Mouse (Mus musculus) thymus, postnatal 14 days (tissue): ENCODE measurements at regions not wholly inside any gene's neighbourhood (a gene's known extent, or its start where the extent isn't known, plus 50 kb on each side); places are given as distances from the start of the nearest gene placed in this dataset.
"Not testable (repeated sequence)": the region's sequence is repeated elsewhere in the genome, so short reads cannot be mapped to it uniquely, and the experiment has no call there.

Experiments used
- DNase-seq: peaks from one replicate; pipeline ENCODE4 v3.0.0; 2021

DNA sequence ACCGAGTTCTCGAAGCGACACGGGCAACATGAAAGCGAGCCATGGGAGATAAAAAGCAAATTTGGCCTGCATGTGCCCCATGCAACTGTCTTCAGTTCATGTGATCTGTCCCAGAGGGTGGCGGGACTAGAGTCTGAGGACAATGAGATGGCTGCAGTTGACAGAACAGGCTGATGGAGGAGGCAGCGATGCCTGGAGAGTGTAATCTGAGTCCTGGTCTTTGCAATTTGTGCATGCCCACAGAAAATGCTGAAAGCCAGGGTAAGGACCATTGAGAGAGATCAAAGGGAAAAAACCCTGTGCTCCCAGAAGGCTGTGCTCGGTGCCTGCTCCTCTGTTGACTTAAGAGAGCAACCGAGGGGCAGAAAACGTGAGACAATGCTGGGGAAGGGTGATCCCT lies 624.8 kb upstream of the BB014433 start:
- no peak for DNase-seq

DNA sequence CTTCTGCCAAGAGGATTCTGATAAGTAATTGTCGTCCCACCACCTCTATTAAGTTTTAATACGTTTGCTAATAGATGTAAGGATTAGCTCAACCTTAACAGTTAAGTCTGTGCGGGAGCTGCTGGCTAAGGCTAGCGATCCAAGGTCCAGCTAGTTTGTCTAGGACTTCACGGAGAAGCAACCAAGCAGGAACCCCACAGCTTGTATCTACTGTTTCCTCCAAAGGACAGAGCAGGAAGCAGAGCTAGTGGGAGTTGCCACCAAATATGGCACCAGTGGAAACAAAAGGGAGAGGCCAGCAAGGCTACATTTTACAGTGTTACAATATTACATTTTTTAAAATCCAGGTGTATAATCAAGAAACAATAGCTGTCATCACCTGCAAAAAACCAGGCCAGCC lies 624.4 kb upstream of the BB014433 start:
- no peak for DNase-seq

DNA sequence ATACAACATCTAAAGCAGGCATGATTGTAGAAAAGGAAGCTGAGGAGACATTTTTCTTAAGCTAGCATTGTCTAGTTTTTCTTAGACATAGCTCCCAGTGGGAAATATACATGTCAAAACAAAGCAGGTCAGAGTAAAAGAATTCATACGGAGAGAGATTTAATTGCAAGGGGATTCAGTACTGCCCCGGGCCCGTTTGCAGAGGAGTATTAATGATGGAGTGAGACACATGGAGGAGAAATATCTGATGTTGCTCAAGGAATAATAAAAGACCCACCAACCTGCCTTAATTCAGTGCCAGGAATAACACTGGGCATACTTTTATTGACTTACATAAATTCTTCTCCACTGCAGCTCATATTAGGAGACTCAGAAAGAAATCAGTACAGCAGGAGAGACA lies 623.6 kb upstream of the BB014433 start:
- DNase-seq: no peak

DNA sequence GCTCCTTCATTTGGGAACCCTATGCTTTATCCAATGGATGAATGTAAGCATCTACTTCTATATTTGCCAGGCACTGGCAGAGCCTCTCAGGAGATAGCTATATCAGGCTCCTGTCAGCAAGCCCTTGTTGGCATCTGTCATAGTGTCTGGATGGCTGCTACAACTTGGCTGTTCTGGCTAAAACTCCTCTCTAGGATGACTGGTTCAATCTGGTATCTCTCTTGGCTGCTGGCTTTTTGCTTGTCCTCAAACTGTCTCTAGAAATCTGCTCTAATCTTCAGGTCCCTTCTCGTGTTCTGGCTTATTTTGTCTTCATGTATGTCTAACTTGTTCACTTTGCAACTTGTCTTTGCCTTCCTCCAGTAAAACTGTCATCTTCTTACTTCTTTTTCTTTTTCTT lies 614.7 kb upstream of the BB014433 start:
- DNase-seq: no peak

DNA sequence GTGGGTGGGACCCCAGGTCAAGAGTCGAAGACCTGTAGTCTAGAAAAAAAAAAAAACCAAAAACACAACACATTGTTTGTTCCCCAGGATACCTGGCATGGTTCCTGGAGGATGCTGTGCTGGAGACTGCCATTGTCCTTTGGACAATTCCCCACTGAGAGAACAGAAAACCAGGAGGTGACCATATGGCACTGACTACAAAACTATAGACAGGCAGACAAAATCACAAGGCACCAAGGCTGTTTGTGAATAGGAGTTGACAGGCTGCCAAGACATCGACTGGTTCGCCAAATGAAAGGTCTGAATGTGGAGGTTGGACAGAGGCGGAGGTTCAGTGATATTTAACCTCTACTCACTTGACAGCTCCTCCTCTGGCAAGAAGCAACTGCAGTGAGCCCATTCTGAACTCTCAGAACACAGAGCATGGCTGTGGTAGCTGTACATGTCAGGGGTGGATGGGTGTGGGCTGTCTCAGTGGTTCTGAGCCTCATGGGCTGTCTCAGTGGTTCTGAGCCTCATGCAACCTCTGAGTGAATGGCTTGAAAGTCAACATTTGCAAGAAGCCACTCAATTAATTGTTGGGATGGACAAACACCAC lies 589.0 kb upstream of the BB014433 start:
- no peak for DNase-seq

DNA sequence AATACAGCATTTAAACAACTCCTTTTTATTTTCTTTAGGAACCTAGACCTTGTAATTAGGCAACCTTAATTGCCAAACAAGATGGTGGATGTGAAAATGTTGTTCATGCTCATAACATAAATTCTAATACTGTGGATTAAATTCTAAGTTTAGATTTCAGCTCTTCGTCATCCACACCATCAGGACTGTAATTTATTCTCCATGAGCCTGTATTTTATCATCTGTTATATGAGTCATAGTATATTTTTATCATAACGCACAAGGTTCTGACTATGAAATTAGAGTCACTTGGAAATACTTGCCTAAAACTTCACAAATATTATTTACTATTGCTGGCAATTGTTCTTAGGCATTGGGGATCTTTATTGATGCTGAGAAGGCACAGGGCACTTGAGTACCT lies 582.7 kb upstream of the BB014433 start:
- no peak for DNase-seq

DNA sequence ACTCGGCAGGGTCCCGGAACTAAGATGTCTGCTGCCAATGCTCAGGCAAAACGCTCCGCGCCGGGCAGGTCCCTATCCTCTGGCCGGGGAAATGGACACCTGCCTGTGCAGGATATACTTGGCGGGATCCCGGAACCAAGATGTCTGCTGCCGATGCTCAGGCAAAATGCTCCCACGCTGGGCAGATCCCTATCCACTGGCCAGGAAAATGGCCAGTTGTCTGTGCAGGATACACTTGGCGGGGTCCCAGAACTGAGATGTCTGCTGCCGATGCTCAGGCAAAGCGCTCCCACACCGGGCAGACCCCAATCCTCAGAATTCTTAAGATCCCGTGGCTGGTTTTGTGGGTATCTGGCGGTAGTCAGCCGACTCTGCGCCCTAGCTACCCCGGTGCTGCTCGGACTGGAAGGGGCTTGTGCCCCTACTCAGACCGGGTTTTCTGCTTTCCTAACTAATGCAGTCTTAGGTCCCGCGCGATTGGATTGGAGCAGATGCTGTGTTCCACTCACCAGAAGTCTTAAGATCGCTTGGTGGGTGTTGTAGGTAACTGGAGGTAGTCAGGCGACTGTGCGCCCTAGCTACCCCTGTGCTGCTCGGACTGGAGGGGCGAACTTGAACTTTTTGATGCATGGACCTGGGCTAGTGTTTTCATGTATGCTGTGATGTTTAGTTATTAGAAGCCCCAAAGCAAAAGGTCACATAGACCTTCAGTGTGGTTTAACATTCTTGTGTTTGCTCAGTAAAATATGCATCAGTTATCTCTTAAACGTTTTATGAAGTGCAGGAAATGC lies 577.9 kb upstream of the BB014433 start:
- DNase-seq: not testable (repeated sequence)

DNA sequence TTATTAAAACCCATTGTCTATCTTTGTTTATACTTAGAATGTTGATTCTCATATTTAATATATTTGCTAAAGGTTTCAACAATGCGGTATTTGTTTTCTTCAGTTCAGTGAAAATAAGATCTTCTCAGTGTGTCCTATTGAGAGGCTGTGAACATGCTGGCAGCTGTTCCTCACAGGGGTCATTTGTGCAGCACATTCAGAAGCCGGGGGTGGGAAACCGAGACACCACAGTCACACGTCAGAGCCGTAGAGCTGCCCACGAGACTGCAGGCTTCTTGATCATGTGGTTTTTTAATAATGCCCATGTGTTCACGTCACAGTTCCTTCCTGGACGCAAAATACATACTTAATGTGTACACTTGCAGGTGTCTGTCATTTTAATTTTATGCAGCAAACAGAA lies 564.3 kb upstream of the BB014433 start:
- no peak for DNase-seq

DNA sequence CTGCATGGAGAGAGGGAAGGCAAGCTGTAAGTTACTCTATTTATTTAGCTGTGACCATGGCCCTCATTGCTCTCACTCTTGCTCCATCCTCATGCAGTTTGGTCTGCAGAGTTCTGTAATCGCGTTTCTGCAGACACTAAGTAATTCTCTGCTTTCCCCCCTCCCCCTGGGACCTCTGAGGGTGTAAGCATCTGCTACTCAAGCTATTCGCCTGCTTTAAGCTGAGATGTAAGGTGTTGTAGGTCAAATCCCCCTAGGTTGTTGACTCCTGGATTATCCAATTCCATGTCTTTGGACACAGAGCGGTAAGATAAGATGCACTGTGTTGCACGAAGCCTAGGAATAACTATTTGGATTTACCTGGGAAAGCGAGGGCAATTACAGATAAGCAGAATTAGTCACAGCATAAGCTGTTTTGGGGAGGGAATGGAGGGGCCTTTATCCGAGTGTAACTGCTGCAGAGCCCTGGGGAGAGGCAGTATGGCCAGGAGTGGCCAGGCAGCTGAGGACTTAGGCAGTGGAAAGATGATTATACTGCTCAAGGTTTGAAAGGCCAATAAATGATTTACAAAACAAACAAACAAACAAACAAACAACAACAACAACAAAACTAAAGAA lies 561.8 kb upstream of the BB014433 start:
- no peak for DNase-seq

DNA sequence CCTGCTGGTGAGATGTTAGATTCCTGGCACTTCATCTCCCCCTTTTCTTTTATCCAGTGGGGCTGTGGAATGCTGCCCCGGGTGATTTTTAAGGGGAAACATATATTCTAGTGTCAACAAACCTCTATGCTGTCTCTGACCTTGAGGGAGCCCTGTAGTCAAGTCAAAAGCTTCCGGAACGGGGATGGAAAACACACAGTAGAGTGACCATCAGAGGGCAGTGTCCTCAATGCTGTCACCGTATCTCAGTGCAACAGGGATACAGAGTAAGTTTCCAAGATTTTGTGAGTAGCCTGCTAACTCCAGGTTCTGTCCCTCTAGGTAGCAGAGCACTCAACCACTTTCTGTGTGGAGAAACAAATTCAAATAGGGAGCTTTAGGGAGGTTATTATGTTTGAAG lies 555.7 kb upstream of the BB014433 start:
- DNase-seq: no peak

DNA sequence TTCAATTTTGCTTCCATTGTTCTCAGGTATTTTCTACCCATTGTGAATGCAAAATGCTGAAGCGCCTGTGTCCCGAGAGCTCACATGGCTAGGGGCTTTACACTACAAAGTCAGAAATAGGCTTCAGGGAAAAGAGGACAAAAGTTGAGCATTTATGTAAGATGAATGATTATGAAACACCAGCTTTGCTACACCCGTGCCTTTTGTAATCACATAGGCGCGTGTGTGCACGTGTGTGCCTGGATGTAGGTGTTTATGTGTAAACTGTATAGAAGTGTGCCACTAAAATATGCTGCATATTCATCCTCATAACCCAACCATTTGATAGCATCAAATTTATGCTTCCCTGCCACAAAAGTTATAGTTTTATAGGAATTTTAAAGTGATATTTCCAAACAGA lies 547.2 kb upstream of the BB014433 start:
- no peak for DNase-seq

DNA sequence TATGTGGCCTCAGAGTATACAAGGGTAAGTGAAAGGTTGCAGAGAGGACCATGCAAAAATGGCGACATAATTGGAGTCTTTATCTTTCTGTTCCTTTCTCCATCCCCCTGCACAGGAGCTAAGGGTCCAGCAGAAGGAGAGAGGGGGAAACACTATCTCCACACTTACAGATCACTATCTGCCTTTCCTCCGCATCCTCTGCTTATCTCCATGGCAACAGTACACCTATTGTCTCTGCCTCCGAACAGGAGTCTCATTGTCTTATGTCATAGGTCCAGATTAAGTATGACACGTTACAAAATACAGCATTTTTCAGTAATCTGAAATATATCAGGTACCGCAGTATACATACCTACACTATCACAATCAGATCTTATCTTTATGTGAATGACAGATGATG lies 537.9 kb upstream of the BB014433 start:
- DNase-seq: no peak

DNA sequence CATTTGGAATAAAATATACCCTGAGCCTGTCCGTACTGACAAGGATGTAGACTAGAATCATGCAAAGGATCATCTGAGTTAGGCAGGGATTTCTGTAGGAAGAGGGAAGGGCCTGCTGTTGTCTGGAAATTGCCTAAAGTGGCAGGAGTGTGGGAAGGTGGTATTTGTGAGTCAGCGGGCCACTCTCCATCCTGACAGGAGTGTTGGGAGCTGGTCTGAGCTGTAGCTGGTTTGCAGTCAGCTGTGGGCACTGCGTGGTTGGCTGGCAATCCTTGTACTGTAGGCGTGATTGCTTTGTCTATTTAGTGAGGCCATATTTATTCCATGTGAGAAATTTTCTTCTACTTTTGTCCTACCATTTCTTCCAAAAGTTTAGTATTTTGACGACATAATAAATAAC lies 524.2 kb upstream of the BB014433 start:
- no peak for DNase-seq

DNA sequence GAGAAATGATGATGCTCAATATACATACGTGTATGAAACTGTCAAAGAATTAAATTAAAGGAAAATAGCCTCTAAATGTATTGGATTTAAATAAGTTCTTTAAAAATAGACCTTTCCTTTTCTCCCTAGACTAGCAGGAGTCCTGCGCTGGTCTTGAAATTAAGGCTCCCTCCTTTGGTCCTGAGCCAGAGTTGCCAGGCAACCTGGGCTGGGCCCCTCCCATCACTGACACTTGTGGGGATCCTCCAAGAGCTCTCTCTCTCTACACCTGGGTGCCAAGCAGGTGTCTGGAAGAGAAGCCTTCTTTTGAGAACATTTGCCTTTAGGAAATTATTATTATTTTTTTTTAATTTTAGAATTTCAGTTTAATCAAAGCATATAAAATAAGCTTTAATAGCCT lies 521.9 kb upstream of the BB014433 start:
- no peak for DNase-seq

DNA sequence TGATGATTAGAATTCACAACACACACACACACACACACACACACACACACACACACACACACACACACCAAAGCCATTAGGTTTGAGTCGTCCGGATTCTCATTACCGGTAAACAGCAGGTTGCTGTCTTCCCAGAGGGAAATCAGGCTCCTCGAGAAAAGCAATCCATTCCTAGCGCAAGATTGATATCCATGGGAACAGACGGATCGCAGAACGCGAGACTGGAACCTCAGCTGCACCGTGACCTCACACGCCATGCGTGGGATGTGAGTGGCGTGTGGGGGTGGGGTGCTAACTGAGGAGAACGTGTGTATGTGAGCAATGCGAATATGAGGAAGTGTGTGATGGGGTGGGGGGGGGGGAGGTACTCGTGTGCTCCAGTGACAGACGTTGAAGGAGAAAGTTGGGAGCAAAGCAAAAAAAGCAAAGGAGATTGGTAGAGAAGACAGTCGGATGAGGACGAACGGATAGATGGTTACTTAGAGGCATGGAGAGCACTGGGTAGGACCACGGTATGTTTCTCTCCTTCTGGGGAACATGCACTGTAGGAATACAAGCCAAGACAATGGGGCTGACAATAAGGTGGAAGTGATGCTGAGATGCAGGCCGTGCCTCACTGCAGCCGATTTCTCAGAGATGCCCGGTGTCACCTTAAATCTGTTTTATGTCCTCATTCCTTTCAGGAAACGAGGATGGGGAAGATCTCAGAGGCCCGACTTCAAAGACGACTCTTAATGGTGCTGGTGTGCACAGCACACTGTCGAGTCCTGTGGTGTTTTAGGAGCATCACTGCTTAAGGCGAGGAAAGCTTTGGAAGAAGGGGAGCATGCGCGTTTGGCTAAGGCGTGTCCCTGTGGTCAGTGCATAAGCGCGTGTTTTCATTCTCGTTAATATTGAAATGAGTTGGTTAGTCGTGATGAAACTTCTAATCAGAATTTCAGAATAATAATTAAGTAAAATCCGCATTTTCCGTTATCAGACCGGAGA lies 516.7 kb upstream of the BB014433 start:
- no peak for DNase-seq

DNA sequence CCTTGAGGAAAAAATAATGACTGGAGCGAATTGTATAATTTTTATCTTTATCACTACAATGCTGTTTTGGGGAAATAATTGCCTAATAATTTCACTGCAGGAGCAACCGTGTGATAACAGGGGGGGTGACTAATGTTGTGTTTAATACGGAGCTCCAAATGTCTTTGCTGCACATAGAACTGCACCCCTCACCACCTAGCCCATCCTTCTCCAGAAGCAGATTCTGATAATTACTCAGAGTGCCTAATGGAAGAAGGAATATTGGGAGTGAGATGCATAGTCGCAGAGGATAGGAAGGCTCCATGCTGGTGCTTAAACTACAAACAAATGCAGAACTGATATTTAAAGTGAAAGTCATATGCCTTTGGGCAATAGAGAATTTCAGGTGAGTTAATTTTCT lies 486.1 kb upstream of the BB014433 start:
- no peak for DNase-seq

DNA sequence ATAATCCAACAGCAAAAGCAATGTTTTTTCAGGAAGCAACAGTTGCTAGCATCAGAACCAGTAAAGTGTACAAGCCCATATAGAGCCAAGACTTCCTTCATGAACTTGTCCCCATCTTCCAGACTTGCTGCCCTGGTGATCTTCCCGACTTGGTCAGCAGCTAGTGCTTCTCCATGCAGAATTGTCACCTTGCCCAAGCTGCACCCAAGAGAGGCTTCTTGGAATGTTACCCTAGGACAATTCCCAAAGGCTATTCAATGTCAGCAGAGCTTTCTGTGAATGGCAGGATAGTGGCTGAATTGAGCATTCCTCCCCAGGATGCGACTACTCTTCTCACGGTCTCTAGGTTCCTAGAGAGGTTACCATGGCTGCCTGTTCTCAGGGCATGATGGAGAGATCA lies 479.6 kb upstream of the BB014433 start:
- no peak for DNase-seq

DNA sequence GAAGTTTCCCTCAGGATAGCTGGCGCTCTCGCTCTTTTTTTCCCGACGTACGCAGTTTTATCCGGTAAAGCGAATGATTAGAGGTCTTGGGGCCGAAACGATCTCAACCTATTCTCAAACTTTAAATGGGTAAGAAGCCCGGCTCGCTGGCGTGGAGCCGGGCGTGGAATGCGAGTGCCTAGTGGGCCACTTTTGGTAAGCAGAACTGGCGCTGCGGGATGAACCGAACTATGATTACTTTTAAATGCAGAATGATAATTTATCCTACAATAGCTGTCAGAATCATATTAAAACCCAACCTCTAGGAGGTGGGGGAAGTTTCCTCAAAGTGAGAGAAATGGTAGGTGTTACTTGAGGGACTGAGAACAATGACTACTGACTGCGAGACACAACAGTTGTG lies 474.0 kb upstream of the BB014433 start:
- peak; percentile 12 for DNase-seq

DNA sequence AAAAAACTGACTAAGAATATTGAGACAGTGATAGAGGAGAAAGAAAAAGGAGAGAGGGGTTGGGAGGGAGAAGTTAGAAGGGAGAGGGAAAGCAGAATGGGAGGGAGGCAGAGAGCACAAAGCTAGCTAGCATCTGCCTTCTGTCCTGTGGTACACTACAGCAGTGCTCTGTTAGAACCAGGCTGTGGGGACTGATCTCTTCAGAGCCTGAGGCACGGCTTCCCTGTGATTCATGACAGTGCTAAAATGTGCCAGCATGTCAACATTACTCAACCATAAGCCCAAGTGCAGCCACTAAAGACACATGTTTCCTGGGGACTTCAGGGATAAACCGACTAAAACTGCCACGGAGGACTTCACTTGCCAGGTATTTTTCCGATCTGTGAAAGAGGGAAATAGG lies 455.1 kb upstream of the BB014433 start:
- DNase-seq: no peak

DNA sequence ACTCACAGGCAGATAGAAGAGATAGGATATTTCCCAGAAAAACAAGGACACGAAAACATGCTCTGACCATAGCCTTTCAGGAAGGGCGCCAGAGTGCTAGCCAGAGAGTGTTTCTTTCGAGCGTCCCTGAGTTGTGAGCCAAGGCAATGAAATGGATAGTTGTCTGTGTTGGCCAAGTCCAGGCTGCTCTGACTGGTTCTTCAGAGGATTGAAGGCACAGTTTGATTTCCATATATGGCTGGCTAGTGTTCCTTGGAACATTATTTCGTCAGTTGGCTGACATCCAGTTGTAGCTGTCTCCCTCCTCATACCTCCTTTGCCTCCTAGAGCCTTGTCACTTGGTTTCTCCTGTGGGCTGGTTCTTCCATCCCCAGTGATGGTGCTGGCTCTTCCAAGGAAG lies 451.7 kb upstream of the BB014433 start:
- no peak for DNase-seq

DNA sequence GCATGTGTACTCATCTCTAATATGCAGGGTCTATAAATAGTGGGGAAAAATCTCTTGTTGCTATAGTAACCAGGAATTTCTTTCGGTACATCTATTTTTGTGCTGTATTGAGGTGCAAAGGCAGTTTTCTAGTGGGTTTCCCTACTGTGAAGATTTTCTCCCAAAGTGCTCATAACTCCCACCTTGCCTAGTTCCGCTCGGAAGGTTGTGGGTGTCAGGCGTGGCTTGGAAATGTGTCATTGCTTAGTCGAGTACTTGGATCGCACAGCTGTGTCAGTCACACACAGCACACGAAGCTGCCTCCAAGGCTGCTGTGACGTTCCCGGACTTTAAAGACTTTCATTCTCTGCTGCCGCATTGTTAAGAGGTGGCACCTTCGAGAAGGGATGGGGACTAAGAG lies 450.4 kb upstream of the BB014433 start:
- DNase-seq: no peak

DNA sequence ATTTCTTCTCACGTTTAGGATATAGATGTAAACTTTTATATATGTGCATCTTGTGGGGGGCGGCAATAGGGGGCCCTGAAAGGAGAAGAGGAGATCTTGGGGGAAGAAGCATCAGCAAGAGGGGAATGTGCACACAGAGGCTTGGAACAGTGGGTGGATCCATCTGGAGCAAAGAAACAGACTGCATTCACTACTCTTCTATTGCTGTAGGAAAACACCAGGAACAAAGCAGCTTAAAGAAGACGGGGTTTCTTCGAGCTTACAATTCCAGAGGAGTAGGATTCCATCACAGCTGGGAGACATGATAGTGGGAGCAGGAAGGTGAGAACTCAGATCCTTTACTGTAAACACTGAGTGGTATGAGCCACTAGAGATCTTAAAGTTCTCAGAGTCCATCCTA lies 444.9 kb upstream of the BB014433 start:
- DNase-seq: no peak

DNA sequence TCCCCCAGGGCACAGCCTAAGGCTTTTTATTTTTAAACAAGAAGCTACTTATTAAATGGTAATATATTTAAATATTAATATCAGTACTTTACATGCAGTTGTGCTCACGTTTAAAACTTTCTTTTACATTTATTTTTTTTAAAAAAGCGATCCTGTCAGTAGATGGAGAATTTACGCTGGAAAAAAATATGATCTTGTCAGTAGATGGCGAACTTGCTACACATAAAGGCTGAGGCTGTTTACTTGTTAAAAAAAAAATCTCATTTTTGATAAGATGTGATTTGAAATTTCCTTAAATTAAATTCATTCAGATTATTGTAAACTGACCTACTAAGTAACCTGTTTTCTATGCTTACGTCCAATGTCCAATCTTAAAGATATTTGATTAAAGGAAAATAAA lies 441.7 kb upstream of the BB014433 start:
- no peak for DNase-seq
